Mouse (Mus musculus): ENCODE measurements around the gene Stap2. TPM values are rescaled to one million over a fixed set of nuclear protein-coding genes. Genes with fewer than 3 reads are reported as not detected.
A peak's percentile ranks its signal among the peaks of the same experiment; 100 is the strongest.

Stap2 gene
- polyA plus RNA-seq, 1 experiment, result 0.46 TPM

- Histone ChIP-seq H3K36me3 (ENCODE audit: control insufficient read depth, insufficient read depth) (peaks cover 5% of the 10 kb centered on the region), H3K79me2 (ENCODE audit: control insufficient read depth, insufficient read depth) (peaks cover 7% of the 10 kb centered on the region), H3K27me3 (ENCODE audit: control insufficient read depth, insufficient read depth, insufficient read length) (no peaks in the 10 kb centered on the region), H3K4me3 (no peak overlapping the region), H3K4me2 (ENCODE audit: low read depth) (no peak overlapping the region), H3ac (ENCODE audit: control insufficient read depth, insufficient read length) (no peak overlapping the region)
- TF ChIP-seq TCF12 (IDR thresholded peaks at IDR 0.05; ENCODE audit: insufficient read depth, poor library complexity, severe bottlenecking) (no peak), MAX (IDR thresholded peaks at IDR 0.05; ENCODE audit: low read depth) (no peak), TCF3 (IDR thresholded peaks at IDR 0.05; ENCODE audit: insufficient read length, low read depth) (no peak)
Observed at GRCm38 (mm10) chr17:55960791-55961190, 44.6 kb downstream of the Stap2 start.

- Histone ChIP-seq H3K27me3 (ENCODE audit: control insufficient read depth, insufficient read depth, insufficient read length) (no peaks in the 10 kb centered on the region), H3K4me3 (peak overlapping the region; percentile 43)
- no peak for TF ChIP-seq POLR2AphosphoS2 (IDR thresholded peaks at IDR 0.05; ENCODE audit: insufficient read length, low read depth)
- no peak for TF ChIP-seq TCF3 (IDR thresholded peaks at IDR 0.05; ENCODE audit: insufficient read length, low read depth)
Observed at GRCm38 (mm10) chr17:55959946-55960740, 45.2 kb downstream of the Stap2 start.

DNA sequence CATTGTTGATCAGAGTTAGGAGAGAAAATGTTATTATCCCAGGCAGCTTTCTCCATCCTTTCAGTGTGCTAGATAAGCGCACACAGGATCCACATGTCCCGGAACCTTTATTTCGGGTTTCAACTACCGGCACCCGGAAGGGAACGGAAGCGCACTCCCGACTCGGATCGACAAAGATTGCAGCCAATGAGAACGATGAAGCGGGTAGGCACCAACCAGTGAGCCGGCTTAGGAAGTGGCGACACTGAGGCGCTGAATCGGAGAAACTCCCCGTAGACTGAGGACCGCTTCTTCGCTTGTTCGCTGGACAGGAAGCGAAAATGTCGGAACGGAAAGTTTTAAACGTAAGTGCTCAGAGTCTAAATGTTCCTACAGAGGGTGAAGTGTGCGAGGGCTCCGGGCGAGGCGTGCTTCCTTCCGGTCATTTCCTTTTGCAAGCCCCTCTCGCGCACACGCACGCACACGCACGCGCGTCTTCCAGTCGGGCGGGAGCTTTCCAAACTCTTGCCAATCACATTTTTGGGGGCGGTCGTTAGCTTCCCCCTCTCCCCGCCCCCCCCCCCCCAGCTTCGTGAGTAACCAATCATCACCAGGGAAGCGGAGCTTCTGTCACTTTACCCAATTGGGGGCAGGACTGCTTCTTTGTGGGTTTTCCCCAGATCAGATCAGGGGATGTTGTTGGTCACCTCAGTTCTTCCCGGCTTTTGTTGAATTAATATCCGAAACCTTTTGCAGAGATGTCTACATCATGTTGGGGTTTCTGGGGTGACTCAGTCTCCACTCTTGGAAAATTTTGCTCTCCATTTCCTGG lies 46.3 kb downstream of the Stap2 start, which contains the start of gene Yju2:
TSS of gene Yju2 (plus strand) at position 182 of the 811 bp plus-strand sequence.
- peak within 1 kb of the TSS; percentile 43 for H3K4me3 ChIP-seq
- peak within 1 kb of the TSS; percentile 94 for H3K4me2 ChIP-seq (ENCODE audit: low read depth)
- H3ac ChIP-seq (ENCODE audit: control insufficient read depth, insufficient read length), result peak within 1 kb of the TSS; percentile 65
- TF ChIP-seq POLR2A (IDR thresholded peaks at IDR 0.05; ENCODE audit: insufficient read length, low read depth) (peak; percentile 66), MAX (IDR thresholded peaks at IDR 0.05; ENCODE audit: low read depth) (peak; percentile 63), REST (IDR thresholded peaks at IDR 0.05; ENCODE audit: insufficient read depth, insufficient read length) (no peak), TCF3 (IDR thresholded peaks at IDR 0.05; ENCODE audit: insufficient read length, low read depth) (no peak), MYOG (IDR thresholded peaks at IDR 0.05; ENCODE audit: control insufficient read depth in 1 of 3, insufficient read depth in 1 of 3, insufficient read length in 2 of 3, low read depth in 2 of 3) (no peak), CEBPB (IDR thresholded peaks at IDR 0.05; ENCODE audit: insufficient read depth, poor library complexity, severe bottlenecking) (no peak), POLR2AphosphoS2 (IDR thresholded peaks at IDR 0.05; ENCODE audit: insufficient read length, low read depth) (peak; percentile 74), E2F4 (IDR thresholded peaks at IDR 0.05; ENCODE audit: insufficient read depth) (no peak), MYOD1 (IDR thresholded peaks at IDR 0.05; ENCODE audit: control insufficient read depth in 1 of 3, insufficient read length in 2 of 3, low read depth in 2 of 3) (no peak), SRF (IDR thresholded peaks at IDR 0.05; ENCODE audit: control insufficient read depth, insufficient read length, low read depth) (peak; percentile 65), TCF12 (IDR thresholded peaks at IDR 0.05; ENCODE audit: insufficient read depth, poor library complexity, severe bottlenecking) (no peak), USF1 (IDR thresholded peaks at IDR 0.05; ENCODE audit: low read depth) (no peak)
- H3K79me2 ChIP-seq (ENCODE audit: control insufficient read depth, insufficient read depth), result peaks cover 7% of the 10 kb centered on the region
- H3K27me3 ChIP-seq (ENCODE audit: control insufficient read depth, insufficient read depth, insufficient read length), result peaks cover 3% of the 10 kb centered on the region
- peaks cover 5% of the 10 kb centered on the region for H3K36me3 ChIP-seq (ENCODE audit: control insufficient read depth, insufficient read depth)

More at GRCm38 (mm10) chr17:55959946-55960740, 45.2 kb downstream of the Stap2 start:
- Histone ChIP-seq H3K79me2 (ENCODE audit: control insufficient read depth, insufficient read depth) (peaks cover 7% of the 10 kb centered on the region), H3ac (ENCODE audit: control insufficient read depth, insufficient read length) (peak overlapping the region; percentile 65), H3K36me3 (ENCODE audit: control insufficient read depth, insufficient read depth) (peaks cover 5% of the 10 kb centered on the region), H3K4me2 (ENCODE audit: low read depth) (peak overlapping the region; percentile 94)

DNA sequence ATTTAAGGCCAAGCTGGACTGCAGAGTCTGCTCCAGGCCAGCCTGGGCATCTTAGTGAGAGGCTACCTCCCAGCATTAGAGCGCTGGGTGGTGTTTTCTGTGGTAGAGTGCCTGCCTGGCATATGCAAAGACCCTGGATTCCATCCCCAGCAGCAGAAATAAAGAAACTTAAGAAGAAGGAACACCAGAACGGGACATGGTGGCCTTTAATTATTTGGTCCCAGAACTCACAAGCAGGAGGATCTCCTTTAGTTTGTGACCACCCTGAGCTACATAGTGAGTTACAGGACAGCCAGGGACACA lies 46.8 kb downstream of the Stap2 start:
- Histone ChIP-seq H3K27me3 (ENCODE audit: control insufficient read depth, insufficient read depth, insufficient read length) (peaks cover 8% of the 10 kb centered on the region), H3K79me2 (ENCODE audit: control insufficient read depth, insufficient read depth) (peaks cover 7% of the 10 kb centered on the region), H3K4me2 (ENCODE audit: low read depth) (peak overlapping the region; percentile 77), H3ac (ENCODE audit: control insufficient read depth, insufficient read length) (peak overlapping the region; percentile 65), H3K4me3 (peak overlapping the region; percentile 43), H3K36me3 (ENCODE audit: control insufficient read depth, insufficient read depth) (peaks cover 3% of the 10 kb centered on the region)
- no peak for TF ChIP-seq SRF (IDR thresholded peaks at IDR 0.05; ENCODE audit: control insufficient read depth, insufficient read length, low read depth)
- TF ChIP-seq REST (IDR thresholded peaks at IDR 0.05; ENCODE audit: insufficient read depth, insufficient read length), result no peak

DNA sequence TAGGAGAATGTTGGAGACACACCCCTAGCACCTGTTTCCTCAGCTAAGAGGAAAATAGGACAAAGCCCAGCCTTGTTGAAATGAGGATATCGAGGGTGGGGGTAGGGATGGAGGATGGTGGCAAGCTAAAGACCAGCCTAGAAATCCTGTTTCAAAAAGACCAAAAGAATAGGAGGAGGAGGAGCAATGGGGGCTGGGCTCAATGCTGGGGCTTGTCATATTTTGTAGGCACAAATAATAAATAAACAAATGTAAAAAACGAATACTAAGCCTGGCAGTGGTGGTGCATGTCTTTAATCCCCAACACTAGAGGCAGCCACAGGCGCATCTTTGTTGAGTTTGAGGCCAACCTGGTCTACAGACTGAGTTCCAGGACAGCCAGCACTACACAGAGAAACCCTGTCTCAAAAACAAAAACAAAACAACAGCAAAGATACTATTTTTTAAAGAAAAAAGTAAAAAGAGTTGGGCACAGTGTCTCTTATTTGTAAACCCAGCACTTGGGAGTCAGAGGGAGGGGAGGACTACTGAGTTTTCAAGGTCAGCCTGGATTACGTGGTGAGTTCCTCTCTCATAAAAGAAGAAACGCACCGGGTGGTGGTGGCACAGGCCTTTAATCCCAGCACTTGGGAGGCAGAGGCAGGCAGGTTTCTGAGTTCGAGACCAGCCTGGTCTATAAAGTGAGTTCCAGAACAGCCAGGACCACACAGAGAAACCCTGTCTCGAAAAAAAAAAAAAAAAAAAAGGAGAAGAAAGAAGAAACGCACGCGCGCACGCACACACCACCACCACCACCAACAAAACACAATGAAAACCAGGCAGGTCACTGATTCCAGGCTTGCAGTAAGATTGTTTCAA lies 47.4 kb downstream of the Stap2 start:
- Histone ChIP-seq H3K27me3 (ENCODE audit: control insufficient read depth, insufficient read depth, insufficient read length) (peaks cover 8% of the 10 kb centered on the region), H3ac (ENCODE audit: control insufficient read depth, insufficient read length) (peak overlapping the region; percentile 65), H3K36me3 (ENCODE audit: control insufficient read depth, insufficient read depth) (no peaks in the 10 kb centered on the region), H3K4me3 (peak overlapping the region; percentile 43), H3K79me2 (ENCODE audit: control insufficient read depth, insufficient read depth) (peaks cover 7% of the 10 kb centered on the region), H3K4me2 (ENCODE audit: low read depth) (peak overlapping the region; percentile 77)
- TF ChIP-seq POLR2AphosphoS2 (IDR thresholded peaks at IDR 0.05; ENCODE audit: insufficient read length, low read depth) (no peak), SRF (IDR thresholded peaks at IDR 0.05; ENCODE audit: control insufficient read depth, insufficient read length, low read depth) (no peak), POLR2A (IDR thresholded peaks at IDR 0.05; ENCODE audit: insufficient read length, low read depth) (no peak), MYOD1 (IDR thresholded peaks at IDR 0.05; ENCODE audit: control insufficient read depth in 1 of 3, insufficient read length in 2 of 3, low read depth in 2 of 3) (no peak), E2F4 (IDR thresholded peaks at IDR 0.05; ENCODE audit: insufficient read depth) (no peak), TCF12 (IDR thresholded peaks at IDR 0.05; ENCODE audit: insufficient read depth, poor library complexity, severe bottlenecking) (no peak), USF1 (IDR thresholded peaks at IDR 0.05; ENCODE audit: low read depth) (no peak), CEBPB (IDR thresholded peaks at IDR 0.05; ENCODE audit: insufficient read depth, poor library complexity, severe bottlenecking) (no peak), MAX (IDR thresholded peaks at IDR 0.05; ENCODE audit: low read depth) (no peak), REST (IDR thresholded peaks at IDR 0.05; ENCODE audit: insufficient read depth, insufficient read length) (no peak), MYOG (IDR thresholded peaks at IDR 0.05; ENCODE audit: control insufficient read depth in 1 of 3, insufficient read depth in 1 of 3, insufficient read length in 2 of 3, low read depth in 2 of 3) (no peak), TCF3 (IDR thresholded peaks at IDR 0.05; ENCODE audit: insufficient read length, low read depth) (no peak)
